Mouse (Mus musculus): ENCODE measurements around the gene Tcp10c. TPM values are rescaled to one million over a fixed set of nuclear protein-coding genes. Genes with fewer than 3 reads are reported as not detected.
"Not testable (repeated sequence)": the region's sequence is repeated elsewhere in the genome, so short reads cannot be mapped to it uniquely, and the experiment has no call there.

The Tcp10c gene
- polyA plus RNA-seq, 1 experiment from 2014 or later, result not detected

DNA sequence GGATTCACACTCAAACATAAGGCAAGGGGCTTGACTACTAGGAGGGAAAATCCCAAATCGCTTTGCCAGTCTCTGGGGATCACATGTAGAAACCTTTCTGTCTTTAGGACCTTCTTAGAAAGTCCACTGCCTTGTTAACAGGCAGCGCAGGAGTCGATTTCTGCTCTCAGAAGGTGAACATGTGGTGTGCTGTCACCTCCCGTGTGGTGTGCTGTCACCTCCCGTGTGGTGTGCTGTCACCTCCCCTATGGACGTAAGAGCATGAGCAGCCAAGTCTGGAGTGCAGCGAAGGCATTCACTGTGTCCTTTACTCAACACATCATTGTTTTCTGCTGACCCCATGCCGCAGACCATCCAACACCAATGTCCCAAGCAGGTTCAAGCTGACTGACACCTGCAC lies 1.1 kb upstream of the Tcp10c start:
- not testable (repeated sequence) for H3K4me1 ChIP-seq

DNA sequence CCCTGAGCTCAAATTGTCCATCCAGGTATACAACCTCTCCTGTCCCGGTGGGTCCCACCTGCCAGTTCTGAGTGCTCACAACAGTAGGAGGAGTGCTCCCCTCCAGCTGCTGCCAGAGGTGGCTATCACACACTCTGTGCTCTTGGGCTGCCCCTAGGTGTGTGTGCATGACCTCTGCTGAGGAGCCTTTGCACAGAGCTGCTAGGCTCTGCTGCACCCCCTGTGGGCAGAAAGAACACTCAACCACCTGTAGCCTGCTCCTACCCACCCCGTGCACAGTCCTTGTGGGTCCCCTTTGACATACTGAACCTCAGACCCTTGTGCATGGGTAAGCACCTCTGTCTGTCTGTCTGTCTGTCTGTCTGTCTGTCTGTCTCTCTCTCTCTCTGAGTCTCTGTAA lies 8.1 kb downstream of the Tcp10c start:
- WGBS, result 89% methylated on average over 2 of the region's 2 CpGs

More for the DNA sequence above, 1.1 kb upstream of the Tcp10c start:
- ATAC-seq (ENCODE audit: low FRiP score, low read depth); H3K27ac ChIP-seq (replicated peaks); H3K9ac ChIP-seq (replicated peaks); H3K4me3 ChIP-seq; H3K36me3 ChIP-seq; H3K27me3 ChIP-seq; H3K4me2 ChIP-seq (replicated peaks): not testable (repeated sequence)
- WGBS, result 86% methylated on average over 8 of the region's 8 CpGs
- peaks cover 36% of the 10 kb centered on the region for H3K9me3 ChIP-seq

DNA sequence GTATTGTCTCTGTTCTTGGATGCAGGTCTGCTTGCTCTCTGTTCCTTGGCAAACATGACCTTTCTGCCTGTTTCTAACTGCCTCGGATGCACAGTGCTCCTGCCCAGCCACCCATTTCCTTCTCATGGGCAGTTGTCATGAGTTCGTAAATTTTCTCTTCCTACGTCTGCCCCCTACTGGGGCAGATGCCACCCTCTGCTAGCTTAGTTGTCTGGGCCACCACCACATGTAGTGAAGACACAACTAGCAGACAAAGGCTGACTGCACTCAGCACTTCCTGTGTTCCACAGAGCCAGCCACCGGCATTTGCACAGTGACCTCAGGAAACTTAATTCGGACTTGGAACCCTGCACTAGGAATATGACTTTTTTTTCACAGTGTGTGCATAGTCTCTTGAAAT lies 9.4 kb downstream of the Tcp10c start:
- WGBS, result 94% methylated on average over 4 of the region's 5 CpGs
- not testable (repeated sequence) for H3K4me2 ChIP-seq (replicated peaks); H3K9ac ChIP-seq (replicated peaks); H3K4me1 ChIP-seq; H3K27ac ChIP-seq (replicated peaks); H3K4me3 ChIP-seq; H3K27me3 ChIP-seq; H3K36me3 ChIP-seq; ATAC-seq (ENCODE audit: low FRiP score, low read depth)
- peaks cover 35% of the 10 kb centered on the region for H3K9me3 ChIP-seq

More for the DNA sequence above, 8.1 kb downstream of the Tcp10c start:
- H3K27me3 ChIP-seq; H3K36me3 ChIP-seq; H3K4me3 ChIP-seq; H3K27ac ChIP-seq (replicated peaks); H3K4me2 ChIP-seq (replicated peaks); H3K9ac ChIP-seq (replicated peaks); H3K4me1 ChIP-seq: not testable (repeated sequence)
- peaks cover 33% of the 10 kb centered on the region for H3K9me3 ChIP-seq
- 0 out of 2 replicates have a peak, but pooled peaks have one; percentile 17 for ATAC-seq (ENCODE audit: low FRiP score, low read depth)

DNA sequence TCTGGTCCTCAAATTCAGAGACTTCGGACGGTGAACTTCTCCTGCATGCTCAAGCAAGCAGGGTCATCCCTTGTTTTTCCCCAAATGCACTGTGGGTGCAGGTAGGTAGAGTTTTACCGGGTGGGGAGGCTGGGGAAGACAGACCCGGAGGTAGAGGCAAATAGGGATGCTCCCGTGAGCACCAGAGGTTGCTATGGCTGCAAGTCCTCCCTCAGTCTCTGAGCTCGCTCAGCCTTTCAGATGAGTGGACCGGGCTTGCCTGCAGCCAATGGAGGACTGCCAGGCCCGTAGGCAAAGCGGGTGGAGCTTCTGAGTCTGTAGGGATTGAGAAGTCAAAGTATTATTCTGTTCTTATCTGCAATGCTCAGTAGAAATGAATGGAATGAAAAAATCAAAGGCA lies 9.8 kb downstream of the Tcp10c start:
- not testable (repeated sequence) for H3K4me2 ChIP-seq (replicated peaks); H3K36me3 ChIP-seq; H3K27ac ChIP-seq (replicated peaks); ATAC-seq (ENCODE audit: low FRiP score, low read depth); H3K4me1 ChIP-seq; H3K9ac ChIP-seq (replicated peaks); H3K4me3 ChIP-seq; H3K27me3 ChIP-seq
- H3K9me3 ChIP-seq, result peaks cover 37% of the 10 kb centered on the region
- 87% methylated on average over 9 of the region's 9 CpGs for WGBS

DNA sequence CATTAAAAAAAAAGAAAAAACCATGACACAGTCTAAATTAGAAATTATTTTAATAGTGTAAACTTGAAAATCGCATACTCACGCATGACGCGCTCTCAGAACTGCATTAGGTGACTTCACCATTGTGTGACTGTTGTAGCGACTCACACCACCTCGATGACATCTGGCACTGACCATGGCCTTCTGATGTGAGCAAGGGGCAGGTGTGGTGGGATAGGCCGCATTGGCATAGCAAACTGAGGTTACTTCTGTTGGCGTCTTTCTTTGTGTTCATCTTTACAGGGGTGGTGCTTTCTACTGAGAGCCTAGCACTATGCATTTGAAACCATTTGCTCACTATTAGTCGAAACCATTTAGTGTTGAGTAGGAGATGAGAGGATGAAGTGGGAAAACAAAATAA lies 12.8 kb downstream of the Tcp10c start:
- 94% methylated on average over 9 of the region's 9 CpGs for WGBS
- peaks cover 38% of the 10 kb centered on the region for H3K9me3 ChIP-seq
- H3K4me2 ChIP-seq (replicated peaks), result not testable (repeated sequence)

DNA sequence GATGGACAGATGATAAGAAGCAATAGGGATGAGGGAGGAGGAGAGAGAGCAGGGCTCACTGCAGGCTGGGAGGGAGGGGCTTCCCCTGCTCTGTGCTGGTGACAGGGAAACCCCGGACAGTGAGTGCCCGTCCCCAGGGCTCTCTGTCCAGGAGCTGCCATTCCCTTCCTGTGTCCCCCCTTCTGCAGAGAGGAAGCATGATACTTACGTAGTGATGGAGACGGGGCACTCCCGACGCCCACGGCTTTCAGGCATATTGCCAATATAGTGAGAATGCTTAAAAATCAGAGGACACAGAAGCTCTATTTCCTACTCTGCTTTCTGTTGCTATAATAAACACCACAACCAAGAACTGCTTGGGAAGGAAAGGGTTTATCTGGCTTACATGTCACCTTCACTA lies 14.3 kb downstream of the Tcp10c start:
- not testable (repeated sequence) for ATAC-seq (ENCODE audit: low FRiP score, low read depth)
- WGBS, result 89% methylated on average over 7 of the region's 7 CpGs

More for the DNA sequence above, 12.8 kb downstream of the Tcp10c start:
- H3K27ac ChIP-seq (replicated peaks); ATAC-seq (ENCODE audit: low FRiP score, low read depth); H3K4me1 ChIP-seq; H3K4me3 ChIP-seq; H3K27me3 ChIP-seq; H3K9ac ChIP-seq (replicated peaks); H3K36me3 ChIP-seq: not testable (repeated sequence)

DNA sequence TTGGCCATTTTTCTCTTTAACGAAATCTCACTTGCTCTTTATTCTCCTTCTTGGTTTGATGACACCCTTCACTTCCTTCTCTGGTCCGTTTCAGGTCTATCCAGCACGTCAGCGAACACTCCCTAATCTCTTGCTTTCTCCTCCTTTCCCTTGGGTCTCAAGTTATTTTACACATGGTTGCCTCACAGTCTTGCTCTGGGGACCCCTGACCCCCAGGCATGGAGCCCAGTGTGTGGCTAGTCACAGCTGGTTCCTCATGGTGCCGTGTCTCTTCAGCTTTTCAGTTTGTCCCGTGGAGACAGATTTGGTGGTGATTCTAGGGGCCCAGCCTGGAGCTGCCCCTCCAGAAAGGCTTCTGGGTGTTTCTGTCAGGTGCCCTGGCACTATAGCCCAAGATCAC lies 16.4 kb downstream of the Tcp10c start:
- WGBS, result 71% methylated on average over 6 of the region's 6 CpGs
- not testable (repeated sequence) for ATAC-seq (ENCODE audit: low FRiP score, low read depth)

More for the DNA sequence above, 14.3 kb downstream of the Tcp10c start:
- not testable (repeated sequence) for H3K4me1 ChIP-seq; H3K27ac ChIP-seq (replicated peaks); H3K4me2 ChIP-seq (replicated peaks); H3K4me3 ChIP-seq; H3K9ac ChIP-seq (replicated peaks); H3K27me3 ChIP-seq; H3K36me3 ChIP-seq
- peaks cover 30% of the 10 kb centered on the region for H3K9me3 ChIP-seq

DNA sequence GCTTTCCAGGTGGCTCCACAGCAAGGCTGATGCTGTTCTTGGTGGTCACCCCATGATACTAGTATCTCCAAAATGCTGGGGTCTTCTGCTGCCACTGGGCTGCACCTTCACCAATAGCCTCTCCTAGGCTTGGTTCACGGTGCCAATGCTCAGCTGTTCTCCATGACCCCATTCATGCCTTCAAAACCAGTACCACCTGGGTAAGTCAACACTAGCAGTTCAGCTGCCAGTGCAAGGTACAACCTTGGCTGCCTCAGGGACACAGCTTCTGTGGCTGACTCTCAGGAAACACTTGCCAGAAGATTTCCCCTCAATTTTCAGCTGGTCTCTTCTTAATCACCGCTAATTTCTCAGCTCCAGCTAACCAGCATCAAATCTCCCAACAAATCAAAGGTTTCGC lies 24.0 kb downstream of the Tcp10c start:
- not testable (repeated sequence) for ATAC-seq (ENCODE audit: low FRiP score, low read depth); H3K36me3 ChIP-seq; H3K9ac ChIP-seq (replicated peaks); H3K4me1 ChIP-seq; H3K27me3 ChIP-seq; H3K27ac ChIP-seq (replicated peaks); H3K4me3 ChIP-seq; H3K4me2 ChIP-seq (replicated peaks)
- H3K9me3 ChIP-seq, result peaks cover 16% of the 10 kb centered on the region
- 85% methylated on average over 3 of the region's 3 CpGs for WGBS

More for the DNA sequence above, 16.4 kb downstream of the Tcp10c start:
- not testable (repeated sequence) for H3K4me1 ChIP-seq; H3K4me2 ChIP-seq (replicated peaks); H3K27ac ChIP-seq (replicated peaks); H3K9ac ChIP-seq (replicated peaks); H3K27me3 ChIP-seq; H3K4me3 ChIP-seq; H3K36me3 ChIP-seq
- peaks cover 25% of the 10 kb centered on the region for H3K9me3 ChIP-seq

DNA sequence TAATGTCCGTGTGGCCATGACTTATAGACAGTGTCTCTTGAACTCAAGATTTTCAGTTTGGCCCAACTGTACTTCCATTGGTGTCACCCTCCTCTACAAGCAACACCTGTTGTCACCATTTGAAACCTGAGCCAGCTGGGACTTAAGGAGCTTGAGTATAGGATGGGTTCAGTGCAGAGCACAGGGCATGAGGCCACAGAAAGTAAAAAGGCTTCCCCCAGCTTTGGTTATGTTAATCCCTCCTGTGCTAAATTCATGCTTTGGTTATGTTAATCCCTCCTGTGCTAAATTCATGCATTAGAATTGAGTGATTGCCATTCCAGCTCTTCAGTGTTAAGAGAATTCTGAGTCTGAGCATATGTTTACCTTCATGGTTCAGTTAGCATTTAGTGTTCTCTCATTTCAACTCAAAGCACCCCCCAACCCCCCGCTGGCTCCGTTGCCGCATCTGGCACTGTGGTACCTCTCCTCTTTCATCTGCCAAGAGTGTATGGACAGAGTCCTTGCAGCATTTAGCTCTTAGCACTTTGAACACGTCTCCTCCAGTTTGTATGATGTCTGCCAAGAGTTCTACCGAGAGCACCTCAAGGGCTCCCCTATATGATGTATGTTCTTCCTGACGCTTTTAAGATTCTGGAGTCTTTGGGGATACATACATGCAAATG lies 25.7 kb downstream of the Tcp10c start:
- H3K4me2 ChIP-seq (replicated peaks); H3K36me3 ChIP-seq; H3K4me3 ChIP-seq; H3K9ac ChIP-seq (replicated peaks); H3K27ac ChIP-seq (replicated peaks); H3K27me3 ChIP-seq; H3K4me1 ChIP-seq: not testable (repeated sequence)
- peaks cover 14% of the 10 kb centered on the region for H3K9me3 ChIP-seq
- ATAC-seq (ENCODE audit: low FRiP score, low read depth), result peak; percentile 8; the same call in 1 of the 2 replicates
- 67% methylated on average over 7 of the region's 7 CpGs for WGBS

DNA sequence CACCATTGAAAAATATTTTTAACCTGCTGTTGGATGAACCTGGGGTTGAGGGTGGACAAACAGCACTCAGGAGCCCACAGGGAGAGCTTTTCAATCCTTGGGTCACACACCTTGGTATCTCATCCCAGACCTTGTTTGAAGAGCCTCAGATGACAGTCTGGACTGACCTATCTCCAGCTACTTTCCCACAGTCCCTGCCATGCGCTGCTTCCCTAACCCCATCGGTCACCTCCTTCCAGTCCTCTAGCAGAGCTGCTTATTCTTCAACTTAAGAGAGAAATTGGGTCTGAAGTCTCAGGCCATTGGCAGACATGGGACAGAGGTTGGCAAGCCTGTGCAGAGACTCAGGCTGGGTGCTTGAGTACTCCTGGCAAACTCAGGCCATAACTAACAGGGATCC lies 26.9 kb downstream of the Tcp10c start:
- not testable (repeated sequence) for H3K4me1 ChIP-seq; H3K27me3 ChIP-seq; H3K4me3 ChIP-seq; ATAC-seq (ENCODE audit: low FRiP score, low read depth); H3K27ac ChIP-seq (replicated peaks); H3K9ac ChIP-seq (replicated peaks); H3K4me2 ChIP-seq (replicated peaks); H3K36me3 ChIP-seq
- 95% methylated on average over 2 of the region's 2 CpGs for WGBS
- peaks cover 14% of the 10 kb centered on the region for H3K9me3 ChIP-seq

DNA sequence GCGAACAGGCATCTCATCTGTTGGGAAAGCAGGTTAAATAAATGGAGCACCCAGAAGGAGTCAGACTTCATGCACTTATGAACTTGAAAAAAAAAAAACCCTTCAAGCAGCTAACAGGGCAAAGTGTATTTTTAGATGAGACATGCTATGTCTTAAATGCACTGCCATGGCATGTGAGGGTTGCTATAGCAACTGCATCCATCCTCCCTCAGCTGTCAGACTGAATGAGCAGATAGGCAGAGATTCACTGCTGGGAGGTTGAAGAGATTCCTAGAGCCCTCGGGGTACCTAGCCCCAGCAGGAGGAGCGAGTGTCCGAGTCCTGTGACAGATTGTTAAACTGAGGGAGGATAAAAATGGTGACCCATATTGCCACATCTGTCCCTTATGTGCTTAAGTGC lies 36.6 kb downstream of the Tcp10c start:
- H3K9me3 ChIP-seq, result peaks cover 23% of the 10 kb centered on the region
- not testable (repeated sequence) for H3K4me2 ChIP-seq (replicated peaks); H3K9ac ChIP-seq (replicated peaks); ATAC-seq (ENCODE audit: low FRiP score, low read depth); H3K27ac ChIP-seq (replicated peaks); H3K36me3 ChIP-seq; H3K27me3 ChIP-seq; H3K4me1 ChIP-seq; H3K4me3 ChIP-seq
- WGBS, result 78% methylated on average over 1 of the region's 4 CpGs

DNA sequence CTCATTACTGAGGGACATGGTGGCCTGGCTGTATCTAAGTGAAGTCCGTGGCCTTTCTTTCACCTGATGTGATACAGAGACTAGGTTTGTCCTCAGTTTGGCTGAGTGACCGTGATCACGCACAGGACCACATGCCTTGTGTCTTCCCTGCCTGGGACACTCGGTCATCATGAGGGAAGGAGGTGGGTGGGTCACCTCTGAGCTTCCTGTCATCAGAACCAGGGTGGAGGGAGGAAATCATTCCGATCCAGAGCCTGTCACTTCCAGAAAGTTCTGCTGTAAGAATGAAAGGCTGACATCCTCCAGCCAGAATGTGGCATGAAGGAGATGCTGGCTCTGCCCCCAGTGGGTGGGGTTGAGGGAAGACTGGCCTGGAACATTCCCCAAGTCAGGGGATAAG lies 45.6 kb downstream of the Tcp10c start:
- WGBS, result 88% methylated on average over 4 of the region's 5 CpGs
- not testable (repeated sequence) for ATAC-seq (ENCODE audit: low FRiP score, low read depth); H3K9ac ChIP-seq (replicated peaks); H3K4me1 ChIP-seq; H3K27ac ChIP-seq (replicated peaks); H3K4me3 ChIP-seq; H3K4me2 ChIP-seq (replicated peaks); H3K36me3 ChIP-seq; H3K27me3 ChIP-seq
- H3K9me3 ChIP-seq, result peaks cover 25% of the 10 kb centered on the region

DNA sequence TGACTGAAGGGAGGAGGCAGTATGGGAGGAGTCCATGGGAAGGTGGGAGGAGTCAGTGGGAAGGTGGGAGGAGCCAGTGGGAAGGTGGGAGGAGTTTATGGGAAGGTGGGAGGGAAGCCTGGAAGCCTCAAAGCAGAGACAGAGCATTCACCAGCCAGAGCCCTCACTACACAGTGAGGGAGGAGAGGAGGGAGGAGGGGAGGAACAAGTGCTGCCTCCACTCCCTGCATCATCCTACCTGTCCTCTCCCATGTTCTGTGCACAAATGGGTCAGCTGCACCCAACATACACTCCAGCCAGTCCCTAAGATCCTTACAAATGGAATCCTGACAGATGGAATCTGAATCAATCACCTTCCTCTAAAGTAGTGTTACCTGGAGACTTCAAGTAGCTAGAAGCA lies 47.7 kb downstream of the Tcp10c start:
- not testable (repeated sequence) for H3K27ac ChIP-seq (replicated peaks); H3K4me1 ChIP-seq; H3K27me3 ChIP-seq; H3K9ac ChIP-seq (replicated peaks); H3K36me3 ChIP-seq; H3K4me2 ChIP-seq (replicated peaks); ATAC-seq (ENCODE audit: low FRiP score, low read depth); H3K4me3 ChIP-seq
- peaks cover 21% of the 10 kb centered on the region for H3K9me3 ChIP-seq

Measured in midbrain, embryonic 12.5 days (tissue).